Mouse (Mus musculus) adrenal gland, postnatal 4 days (tissue): Measurements from ENCODE around the gene Syngr3. TPM values are rescaled to one million over a fixed set of nuclear protein-coding genes. Genes with fewer than 3 reads are reported as not detected.
"Not testable (repeated sequence)": the region's sequence is repeated elsewhere in the genome, so short reads cannot be mapped to it uniquely, and the experiment has no call there.

Source experiments
- DNase-seq, 2 experiments: peaks; one replicate each; pipeline ENCODE4 v3.0.0; 2021 to 2022; ENCODE audit warnings: low spot score in 2 of 2, mixed read lengths in 2 of 2
- long read RNA-seq, 2 experiments: library from polyadenylated mRNA; stranded (forward); transcript quantifications; one replicate each; pipeline ENCODE4 v2.0.0; 2021
- total RNA-seq, 2 experiments: library from RNA; stranded (reverse); gene quantifications; 2 replicates each; pipeline ENCODE4 v1.2.3; 2021

The Syngr3 gene
- total RNA-seq, result 1 to 10 TPM; 6.1 to 9.4 TPM
- long read RNA-seq, experiment 1, transcript Syngr3-201 (4 exons, 1,965 nt), result major isoform, 6 of 6 reads
- long read RNA-seq, experiment 1, partial matches to known transcripts, result 0 of 6 reads
- long read RNA-seq, experiment 1, other reads (novel, unspliced or antisense), result 0 of 6 reads
- long read RNA-seq, experiment 2, transcript Syngr3-201 (4 exons, 1,965 nt), result major isoform, 42 of 44 reads
- long read RNA-seq, experiment 2, partial matches to known transcripts, result 0 of 44 reads
- long read RNA-seq, experiment 2, other reads (novel, unspliced or antisense), result 2 of 44 reads

DNA sequence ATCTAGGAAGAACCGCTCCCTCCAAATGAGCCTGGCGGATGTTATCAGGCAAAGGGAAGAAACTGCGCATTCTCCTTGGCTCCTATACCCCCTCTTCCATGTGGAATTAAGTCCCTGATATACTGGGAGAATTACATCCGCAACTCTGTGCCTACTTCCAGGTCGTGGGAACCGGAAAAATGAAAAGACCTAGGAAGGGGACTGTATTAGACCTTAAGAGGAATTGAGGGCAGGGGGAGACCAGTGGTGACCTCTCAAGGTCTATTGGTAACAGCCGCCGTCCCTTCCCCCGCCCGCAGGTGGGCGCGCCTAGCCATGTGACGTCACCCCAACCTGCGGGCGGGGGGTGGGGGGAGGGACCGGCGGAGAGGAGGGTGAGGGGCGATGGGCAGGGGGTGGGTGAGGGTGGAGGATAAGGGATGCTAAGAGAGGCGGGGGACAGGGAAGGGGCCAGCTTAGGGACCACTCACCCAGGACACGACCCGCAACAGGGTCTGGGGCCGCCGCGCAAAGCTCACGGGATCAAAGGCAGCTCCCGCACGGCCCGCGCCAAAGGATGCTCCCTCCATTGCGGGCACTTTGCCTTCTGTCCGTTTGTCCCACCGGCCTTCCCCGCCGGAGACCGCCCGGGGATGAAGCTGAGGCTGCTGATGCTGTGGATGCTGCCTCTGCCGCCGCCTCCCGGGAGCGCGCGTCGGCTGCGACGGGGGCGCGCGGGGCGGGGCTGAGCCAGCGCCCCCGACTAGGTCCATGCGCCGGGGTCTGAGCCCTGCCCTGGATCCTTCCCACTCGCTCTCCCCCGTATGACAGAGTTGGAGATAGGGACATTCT is at the start of gene Syngr3:
Syngr3 (minus strand) TSS at position 705 of the 831 bp plus-strand sequence.
- DNase-seq, result no peak

DNA sequence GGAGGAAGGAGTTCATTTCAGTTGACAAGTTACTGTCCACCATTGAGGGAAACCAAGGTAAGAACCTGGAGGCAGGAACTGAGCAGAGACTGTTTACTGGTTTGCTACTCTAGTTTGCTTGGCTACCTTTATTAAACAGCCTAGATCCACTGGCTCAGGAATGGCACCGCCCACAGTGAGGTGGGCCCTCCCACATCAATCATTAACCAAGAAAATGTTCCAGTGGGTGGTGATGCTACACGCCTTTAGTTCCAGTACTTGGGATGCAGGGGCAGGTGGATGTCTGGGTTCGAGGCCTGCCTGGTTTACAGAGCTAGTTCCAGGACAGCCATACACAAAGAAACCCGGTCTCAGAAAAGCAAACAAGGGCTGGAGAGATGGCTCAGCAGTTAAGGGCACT is 48.5 kb upstream of the Syngr3 start:
- no peak for DNase-seq

DNA sequence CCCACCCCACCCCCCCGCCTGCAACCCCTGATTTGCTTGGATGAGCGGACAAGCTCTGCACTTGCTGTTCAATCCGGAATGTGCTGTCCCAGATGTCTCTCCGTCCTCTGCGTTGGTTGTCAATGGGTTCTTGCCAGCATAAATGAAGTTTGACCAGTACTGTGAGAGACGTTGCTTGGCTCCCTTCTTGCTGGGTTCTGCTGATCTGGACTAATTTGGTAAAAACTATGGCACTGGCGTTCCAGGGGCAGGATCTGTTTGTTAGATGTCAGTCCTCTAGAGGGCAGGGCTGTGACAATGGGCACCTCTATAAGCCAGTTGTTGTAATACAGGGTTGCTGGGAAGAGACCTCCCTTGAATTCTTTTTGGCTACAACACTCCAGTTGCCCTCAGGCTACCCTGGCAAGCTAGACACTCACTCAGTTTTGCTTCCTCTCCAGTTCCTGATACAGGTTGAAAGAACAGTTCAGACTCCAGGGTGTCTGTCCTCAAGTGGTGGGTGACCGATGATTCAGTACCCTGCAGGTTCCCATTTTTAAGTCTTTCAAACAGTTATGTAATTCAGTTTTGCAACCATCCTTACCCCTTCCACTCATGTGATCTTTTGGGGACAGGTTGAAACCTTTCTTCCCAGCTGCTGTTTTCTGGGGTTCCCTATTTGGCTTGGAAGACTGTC is 47.5 kb upstream of the Syngr3 start:
- no peak for DNase-seq

DNA sequence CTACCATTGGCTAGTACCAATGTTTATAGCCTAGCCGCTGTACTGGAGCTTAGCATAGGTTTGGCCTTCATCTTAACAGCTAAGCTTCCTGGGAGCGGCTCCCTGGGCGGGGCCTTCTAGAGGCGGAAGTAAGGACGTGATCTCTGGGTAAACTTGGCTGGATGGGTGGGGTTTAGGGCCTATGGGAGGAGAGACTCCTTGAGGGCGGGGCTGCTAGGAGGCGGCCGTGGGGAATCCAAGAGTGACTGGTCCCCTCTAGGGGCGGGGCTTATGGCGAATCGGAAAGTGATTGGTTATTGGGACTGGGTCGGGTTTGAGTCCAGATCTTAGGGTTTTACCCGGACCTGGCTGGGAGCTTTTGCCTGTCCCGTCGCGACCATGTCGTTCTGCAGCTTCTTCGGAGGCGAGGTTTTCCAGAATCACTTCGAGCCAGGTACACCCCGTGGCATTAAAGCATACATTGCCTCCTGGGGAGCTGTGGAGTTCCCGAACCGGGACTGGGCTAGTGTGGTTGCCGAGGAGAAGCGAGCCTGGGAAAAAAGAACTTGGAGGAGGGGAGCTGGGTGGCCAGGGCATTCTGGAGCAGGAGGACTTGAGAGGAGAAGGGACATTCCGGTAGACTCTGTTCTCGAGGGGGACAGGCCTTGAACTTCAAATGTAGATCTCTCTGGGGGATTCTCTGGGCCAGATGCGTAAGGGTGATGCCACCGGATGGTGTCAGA is 46.7 kb upstream of the Syngr3 start, which contains the start of gene Msrb1:
Msrb1 (plus strand) TSS at position 313 of the 722 bp plus-strand sequence.
- DNase-seq, result peak; percentile 71 to 93

DNA sequence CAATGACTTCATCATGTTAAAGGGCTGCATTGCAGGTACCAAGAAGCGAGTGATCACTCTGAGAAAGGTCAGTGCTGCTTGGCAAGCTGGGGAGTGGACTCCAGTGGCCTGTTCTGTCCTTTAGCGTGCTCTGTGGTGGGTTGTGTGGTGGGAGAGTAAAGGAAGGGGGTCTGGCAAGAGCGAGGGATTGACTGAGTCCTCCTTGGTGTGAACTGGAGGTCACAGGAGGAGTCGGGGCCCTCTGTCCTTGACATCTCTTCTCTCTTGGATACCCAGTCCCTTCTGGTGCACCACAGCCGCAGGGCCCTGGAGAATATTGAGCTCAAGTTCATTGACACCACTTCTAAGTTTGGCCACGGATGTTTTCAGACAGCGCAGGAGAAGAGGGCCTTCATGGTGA is 45.7 kb upstream of the Syngr3 start:
- DNase-seq, result no peak

DNA sequence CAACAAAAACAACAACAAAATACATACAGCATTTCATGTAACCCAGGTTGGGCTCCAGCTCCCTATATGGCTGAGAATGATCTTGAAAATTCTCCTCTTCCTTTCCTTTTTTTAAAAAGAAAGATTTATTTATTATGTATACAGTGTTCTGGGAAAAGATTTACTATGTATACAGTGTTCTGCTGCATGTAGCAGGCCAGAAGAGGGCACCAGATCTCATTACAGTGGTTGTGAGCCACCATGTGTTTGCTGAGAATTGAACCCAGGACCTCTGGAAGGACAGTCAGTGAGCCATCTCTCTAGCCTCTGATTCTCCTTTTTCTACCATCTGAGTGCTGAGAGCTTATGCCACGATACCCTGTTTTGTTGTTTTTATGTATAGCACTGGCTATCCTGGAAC is 44.8 kb upstream of the Syngr3 start:
- DNase-seq, result no peak

DNA sequence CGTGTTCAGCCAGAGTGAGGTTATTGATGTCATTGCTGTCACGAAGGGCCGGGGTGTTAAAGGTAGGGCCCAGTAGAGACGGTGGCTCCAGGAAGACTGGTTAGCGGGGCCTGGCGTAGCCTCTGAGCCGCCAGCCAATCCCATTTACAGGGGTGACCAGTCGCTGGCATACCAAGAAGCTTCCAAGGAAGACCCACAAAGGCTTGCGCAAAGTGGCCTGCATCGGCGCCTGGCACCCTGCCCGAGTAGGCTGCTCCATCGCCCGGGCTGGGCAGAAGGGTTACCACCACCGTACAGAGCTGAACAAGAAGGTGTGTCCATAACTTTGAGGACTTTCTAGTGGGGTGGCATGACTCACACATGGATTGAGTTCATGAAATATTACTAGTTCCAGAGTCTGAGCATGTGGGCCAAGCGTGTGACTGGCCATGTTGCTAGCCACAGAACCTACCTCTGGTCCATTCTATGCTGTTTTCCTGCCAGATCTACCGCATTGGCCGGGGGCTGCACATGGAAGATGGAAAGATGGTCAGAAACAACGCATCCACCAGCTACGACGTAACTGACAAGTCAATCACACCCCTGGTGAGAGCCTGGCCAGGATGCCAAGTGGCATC is 43.8 kb upstream of the Syngr3 start:
- DNase-seq, result no peak

DNA sequence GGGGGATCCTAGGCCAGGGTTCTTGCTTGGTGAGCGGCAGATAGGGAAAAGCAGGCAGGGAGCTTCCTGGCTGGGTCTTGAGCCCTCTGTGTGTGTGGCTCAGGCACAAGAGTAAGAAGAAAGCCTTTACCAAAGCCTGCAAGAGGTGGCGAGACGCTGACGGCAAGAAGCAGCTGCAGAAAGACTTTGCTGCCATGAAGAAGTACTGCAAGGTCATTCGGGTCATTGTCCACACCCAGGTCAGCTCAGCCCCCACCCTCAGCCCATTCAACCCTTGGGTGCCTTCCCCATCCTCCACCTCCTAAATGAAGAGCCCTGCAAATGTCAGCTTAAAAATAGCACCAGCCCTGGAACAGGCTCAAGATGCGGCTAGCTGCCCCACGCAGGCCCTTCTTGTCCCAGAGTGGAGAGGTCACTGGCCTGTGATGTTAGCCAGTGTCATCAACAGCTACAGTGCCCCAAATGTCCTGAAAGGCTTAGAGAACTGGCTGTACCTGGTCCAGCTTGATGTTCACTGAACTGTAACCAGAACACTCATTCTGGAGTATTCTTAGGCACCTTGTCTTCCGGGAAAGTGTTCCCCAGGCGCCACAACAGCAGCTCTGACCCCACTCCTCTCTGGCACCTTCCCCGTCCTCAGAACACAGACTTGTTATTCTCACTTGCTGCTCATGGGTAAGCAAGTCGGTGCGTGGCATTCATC is 42.6 kb upstream of the Syngr3 start:
- DNase-seq, result no peak

DNA sequence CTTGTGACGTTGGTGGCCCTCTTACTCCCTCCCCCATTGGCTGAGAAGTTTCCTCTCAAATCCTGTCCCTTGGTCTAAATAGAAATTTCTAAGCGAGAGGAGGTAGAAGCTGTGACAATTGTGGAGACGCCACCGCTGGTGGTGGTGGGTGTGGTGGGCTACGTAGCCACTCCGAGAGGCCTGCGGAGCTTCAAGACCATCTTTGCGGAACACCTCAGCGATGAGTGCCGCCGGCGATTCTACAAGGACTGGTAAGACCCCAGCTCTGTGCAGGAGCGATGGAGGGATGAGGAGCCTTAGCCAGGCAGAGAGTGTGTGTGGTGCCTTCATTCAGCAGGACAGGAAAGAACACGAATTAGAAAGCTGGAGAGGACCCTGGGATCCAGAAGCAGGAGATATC is 41.0 kb upstream of the Syngr3 start:
- no peak for DNase-seq

DNA sequence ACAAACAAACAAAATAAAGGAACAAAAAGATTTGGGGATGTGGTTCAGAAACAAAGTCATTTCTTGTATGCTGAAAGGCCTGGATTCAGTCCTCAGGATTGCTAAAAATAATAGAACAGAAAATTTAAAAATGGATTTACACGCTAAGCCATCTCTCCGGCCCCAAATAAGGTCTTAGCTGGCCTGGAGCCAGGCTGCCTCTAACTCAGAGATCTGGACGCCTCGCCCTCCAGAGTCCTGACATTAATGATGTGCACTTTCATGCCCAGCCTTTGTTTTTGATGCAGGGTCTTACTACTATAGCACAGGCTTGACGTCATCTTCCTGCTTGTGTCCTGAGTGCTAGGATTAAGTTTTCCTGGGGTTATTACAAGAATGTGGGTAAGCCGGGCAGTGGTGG is 39.3 kb upstream of the Syngr3 start:
- no peak for DNase-seq

DNA sequence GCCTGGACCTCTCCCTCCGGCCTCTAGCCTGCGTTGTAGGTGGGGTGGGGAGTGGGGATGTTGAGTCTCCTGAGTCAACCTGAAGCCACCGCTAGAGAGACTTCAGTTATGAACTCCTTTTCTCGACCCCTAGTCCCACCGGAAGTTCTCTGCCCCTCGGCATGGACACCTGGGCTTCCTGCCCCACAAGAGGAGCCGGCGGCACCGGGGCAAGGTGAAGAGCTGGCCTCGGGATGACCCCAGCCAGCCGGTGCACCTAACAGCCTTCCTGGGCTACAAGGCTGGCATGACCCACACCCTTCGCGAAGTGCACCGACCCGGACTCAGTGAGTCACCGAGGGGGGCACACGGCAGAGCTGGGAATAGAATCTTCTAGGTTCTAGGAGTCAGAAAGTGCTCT is 38.4 kb upstream of the Syngr3 start:
- no peak for DNase-seq

DNA sequence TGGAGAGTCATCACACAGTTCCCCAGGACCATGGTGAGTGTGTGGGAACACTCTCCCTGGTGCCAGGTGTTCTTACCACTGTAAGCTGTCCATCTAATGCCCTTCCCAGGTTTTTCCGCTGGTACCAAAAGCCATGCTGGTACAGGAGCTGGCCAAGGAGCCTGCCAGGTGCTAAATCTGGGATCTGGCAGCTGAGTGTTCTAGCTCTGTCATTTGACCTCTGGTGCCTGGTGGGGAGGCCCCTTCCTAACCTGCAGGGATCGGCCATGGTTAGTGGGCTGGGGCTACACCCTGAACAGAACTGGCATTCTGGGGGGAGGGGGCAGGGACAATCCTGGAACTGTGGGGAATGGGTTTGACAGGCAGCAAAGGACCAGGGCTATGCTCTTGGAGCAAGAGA is 37.9 kb upstream of the Syngr3 start, which contains the start of gene Rpl3l:
Rpl3l (plus strand) TSS at position 203 of the 400 bp plus-strand sequence.
- DNase-seq, result no peak

DNA sequence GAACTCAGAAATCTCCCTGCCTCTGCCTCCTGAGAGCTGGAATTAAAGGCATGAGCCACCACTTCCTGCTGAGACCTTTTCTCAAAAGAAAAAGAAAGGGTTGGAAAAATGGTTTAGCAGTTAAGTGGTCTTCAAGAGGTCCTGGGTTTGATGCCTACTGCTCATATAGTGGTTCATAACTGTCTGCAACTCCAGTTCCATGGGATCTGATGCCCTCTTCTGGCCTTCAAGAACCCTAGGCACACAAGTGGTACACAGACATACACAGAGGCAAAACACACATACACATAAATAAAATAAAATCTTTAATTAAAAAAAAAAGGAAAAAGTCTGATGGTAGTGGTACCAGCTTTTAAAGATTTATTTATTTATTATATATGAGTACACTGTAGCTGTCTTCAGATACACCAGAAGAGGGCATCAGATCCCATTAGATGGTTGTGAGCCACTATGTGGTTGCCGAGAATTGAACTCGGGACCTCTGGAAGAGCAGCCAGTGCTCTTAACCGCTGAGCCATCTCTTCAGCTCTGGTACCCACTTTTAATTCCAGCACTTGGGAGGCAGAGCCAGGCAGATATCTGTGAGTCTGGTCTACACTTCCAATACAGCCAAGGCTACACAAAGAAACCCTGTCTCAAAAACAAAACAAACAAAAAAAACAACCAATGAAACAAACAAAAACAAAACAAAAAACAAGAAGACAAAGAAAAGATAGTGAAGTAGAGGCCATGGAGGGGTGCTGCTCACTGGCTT is 36.1 kb upstream of the Syngr3 start:
- no peak for DNase-seq

DNA sequence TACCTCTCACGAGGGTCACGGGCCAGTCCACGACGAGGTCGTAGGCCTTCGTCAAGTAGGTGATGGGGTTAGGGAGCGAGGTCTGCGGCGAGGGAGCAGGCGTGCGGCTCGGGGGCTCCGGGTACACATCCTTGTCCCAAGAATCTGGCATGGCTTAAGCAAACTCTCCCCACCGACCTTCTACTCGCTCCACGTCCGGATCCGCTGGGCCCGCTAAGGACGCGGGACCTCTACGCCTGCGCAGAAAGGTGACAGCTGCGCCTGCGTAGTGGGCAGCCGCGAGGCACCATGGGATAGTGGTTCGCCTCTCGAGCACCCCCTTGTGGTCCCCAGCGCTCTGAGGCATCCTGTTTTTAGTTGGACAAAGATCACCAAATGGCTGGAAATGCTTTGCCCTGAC is 34.4 kb upstream of the Syngr3 start, which contains the start of gene Ndufb10:
Ndufb10 (minus strand) TSS at position 295 of the 400 bp plus-strand sequence.
- peak; percentile 97 to 98 for DNase-seq

DNA sequence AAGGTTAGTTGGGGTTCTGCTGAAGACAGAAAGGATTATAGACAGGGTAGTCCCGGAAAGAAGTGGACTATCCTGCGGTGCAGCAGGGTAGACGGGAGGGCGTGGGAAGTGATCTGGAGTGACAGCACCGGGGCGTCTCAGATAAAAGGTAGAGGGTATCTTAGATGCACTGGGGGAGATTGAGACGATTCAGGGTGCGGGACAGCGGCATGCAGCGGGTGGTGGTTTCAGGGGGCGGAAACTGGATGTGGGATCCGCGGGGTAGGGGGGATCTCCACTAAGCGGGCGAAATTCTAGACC is 34.1 kb upstream of the Syngr3 start:
- DNase-seq, result no peak

DNA sequence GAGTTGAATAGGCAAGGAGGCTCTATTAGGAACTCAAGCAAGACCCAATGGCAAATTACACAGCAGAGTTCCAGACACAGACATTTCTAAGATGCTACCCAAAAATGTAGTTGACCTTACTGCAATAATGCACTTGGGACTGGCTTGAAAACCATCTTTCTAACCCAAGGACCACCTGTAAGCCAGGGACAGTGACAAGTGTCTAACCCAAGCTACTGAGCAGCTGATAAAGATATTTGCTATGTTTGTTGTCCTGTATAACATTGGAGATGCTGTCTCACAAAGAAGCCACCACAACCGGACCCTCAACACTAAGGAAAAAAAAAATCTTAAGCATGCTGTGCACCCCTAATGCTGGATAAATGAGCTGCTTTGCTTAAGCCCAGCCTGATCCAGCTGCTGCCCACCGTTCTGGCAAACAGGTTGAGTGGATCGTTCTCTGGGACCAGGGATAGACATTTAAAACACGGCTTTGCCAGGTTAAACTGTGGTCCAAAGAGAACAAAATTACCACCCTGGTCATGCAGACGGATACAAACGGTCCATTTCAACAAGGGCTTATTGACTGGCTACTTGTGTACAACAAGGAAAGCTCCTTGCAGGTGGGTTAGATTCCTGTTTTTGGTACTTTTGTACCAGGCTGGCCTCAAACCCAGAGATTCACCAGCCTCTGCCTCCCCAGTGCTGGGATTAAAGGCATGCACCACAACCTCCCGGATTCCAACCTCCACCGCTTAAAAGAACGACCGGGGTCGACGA is 33.5 kb upstream of the Syngr3 start:
- DNase-seq, result no peak

DNA sequence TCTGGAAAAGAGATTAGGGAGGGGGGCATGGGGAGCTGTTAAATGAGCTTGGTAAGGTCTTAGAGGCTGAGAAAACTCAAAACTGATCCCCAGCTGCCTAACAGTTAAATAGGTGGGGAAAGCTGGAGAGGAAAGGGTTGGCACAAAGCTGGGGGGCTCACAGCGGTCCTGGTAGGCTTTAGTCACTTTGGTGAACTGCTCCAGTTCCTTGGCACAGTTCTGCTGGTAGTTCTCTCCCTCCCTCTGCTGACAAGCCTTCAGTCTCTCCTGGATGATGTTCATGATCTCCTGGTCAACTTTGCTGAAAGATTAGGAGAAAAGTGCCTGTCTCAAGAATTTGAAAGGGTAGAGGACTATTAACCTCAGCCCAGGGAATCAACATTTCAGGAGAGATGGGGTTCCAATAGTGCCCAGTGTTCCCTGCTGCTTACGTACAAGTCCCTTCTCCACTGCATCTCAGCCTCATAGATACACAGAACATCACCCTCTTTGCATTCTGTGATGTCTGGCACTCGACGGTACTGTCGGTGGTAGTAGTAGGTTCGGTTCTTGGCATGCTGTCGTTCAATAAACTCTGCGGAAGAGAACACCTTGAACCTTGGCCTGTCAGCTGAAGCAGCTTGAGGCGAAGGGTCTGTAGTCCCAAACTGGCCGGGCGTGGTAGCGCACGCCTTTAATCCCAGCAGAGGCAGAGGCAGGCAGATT is 32.6 kb upstream of the Syngr3 start:
- DNase-seq, result no peak

DNA sequence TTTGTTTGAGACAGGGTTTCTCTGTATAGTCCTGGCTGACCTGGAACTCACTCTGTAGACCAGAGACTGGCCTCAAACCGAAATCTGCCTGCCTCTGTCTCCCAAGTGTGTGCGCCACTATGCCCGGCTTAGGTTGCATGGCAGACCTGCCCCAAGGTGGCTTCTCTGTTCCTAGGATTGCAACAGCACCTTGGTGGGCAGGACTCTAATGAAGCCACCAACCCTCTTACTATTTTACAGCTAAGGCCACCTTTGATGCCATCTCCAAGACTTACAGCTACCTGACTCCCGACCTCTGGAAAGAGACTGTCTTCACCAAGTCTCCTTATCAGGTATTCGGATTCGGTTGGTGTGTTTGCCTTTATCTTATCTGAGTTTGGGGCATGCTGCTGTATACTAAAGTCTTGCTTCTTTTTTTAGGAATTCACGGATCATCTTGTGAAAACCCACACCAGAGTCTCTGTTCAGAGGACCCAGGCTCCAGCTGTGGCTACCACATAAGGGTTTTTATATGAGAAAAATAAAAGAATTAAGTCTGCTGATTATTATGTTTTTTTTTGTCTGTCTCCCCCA is 31.7 kb upstream of the Syngr3 start:
- DNase-seq, result not testable (repeated sequence)
